Mouse (Mus musculus): ENCODE data around the gene Tsr3. TPM values are rescaled to one million over a fixed set of nuclear protein-coding genes. Genes with fewer than 3 reads are reported as not detected.
A peak's percentile ranks its signal among the peaks of the same experiment; 100 is the strongest.
"Not testable (repeated sequence)": the region's sequence is repeated elsewhere in the genome, so short reads cannot be mapped to it uniquely, and the experiment has no call there.

The Tsr3 gene
- polyA plus RNA-seq, 1 experiment from 2014 or later = 59.8 TPM

- H3K27me3 ChIP-seq (ENCODE audit: control insufficient read depth, insufficient read depth, low read length) = no peaks in the 10 kb centered on the region
- no peaks in the 10 kb centered on the region for H3K36me3 ChIP-seq (replicated peaks; ENCODE audit: control insufficient read depth, insufficient read depth, low read depth, low read length)
- no peak overlapping the region for H3K4me2 ChIP-seq (ENCODE audit: low read depth, low read length)
- no peak overlapping the region for H3K27ac ChIP-seq (replicated peaks; ENCODE audit: low read depth, low read length)
- H3K4me3 ChIP-seq (ENCODE audit: low read depth, low read length) = no peak overlapping the region
- WGBS = 91% methylated on average over 15 of the region's 15 CpGs
- ATAC-seq (replicated peaks; ENCODE audit: insufficient number of reproducible peaks, low FRiP score, low TSS enrichment, low read depth) (no peak), DNase-seq (ENCODE audit: low spot score) (no peak)
- H3K4me1 ChIP-seq (ENCODE audit: control insufficient read depth, insufficient read depth, low read length) = no peaks in the 10 kb centered on the region
- no peaks in the 10 kb centered on the region for H3K9me3 ChIP-seq (replicated peaks; ENCODE audit: control insufficient read depth, low read length)
- no peak overlapping the region for H3K9ac ChIP-seq (replicated peaks; ENCODE audit: low read length)
Observed at GRCm38 (mm10) chr17:25219492-25220295, 20.3 kb upstream of the Tsr3 start.

GRCm38 (mm10) chr17:25220746-25221145 lies 19.2 kb upstream of the Tsr3 start:
- DNase-seq (ENCODE audit: low spot score) (no peak), ATAC-seq (replicated peaks; ENCODE audit: insufficient number of reproducible peaks, low FRiP score, low TSS enrichment, low read depth) (no peak)
- H3K36me3 ChIP-seq (replicated peaks; ENCODE audit: control insufficient read depth, insufficient read depth, low read depth, low read length) = no peaks in the 10 kb centered on the region
- no peak overlapping the region for H3K4me2 ChIP-seq (ENCODE audit: low read depth, low read length)
- H3K27ac ChIP-seq (replicated peaks; ENCODE audit: low read depth, low read length) = no peak overlapping the region
- 86% methylated on average over 1 of the region's 1 CpGs for WGBS
- H3K4me3 ChIP-seq (ENCODE audit: low read depth, low read length) = no peak overlapping the region
- no peaks in the 10 kb centered on the region for H3K4me1 ChIP-seq (ENCODE audit: control insufficient read depth, insufficient read depth, low read length)
- H3K9me3 ChIP-seq (replicated peaks; ENCODE audit: control insufficient read depth, low read length) = no peaks in the 10 kb centered on the region
- no peaks in the 10 kb centered on the region for H3K27me3 ChIP-seq (ENCODE audit: control insufficient read depth, insufficient read depth, low read length)
- no peak overlapping the region for H3K9ac ChIP-seq (replicated peaks; ENCODE audit: low read length)

- Histone ChIP-seq H3K4me1 (ENCODE audit: control insufficient read depth, insufficient read depth, low read length) (no peaks in the 10 kb centered on the region), H3K9ac (replicated peaks; ENCODE audit: low read length) (peak overlapping the region; percentile 55), H3K9me3 (replicated peaks; ENCODE audit: control insufficient read depth, low read length) (no peaks in the 10 kb centered on the region), H3K4me2 (ENCODE audit: low read depth, low read length) (peak overlapping the region; percentile 72), H3K27me3 (ENCODE audit: control insufficient read depth, insufficient read depth, low read length) (no peaks in the 10 kb centered on the region), H3K4me3 (ENCODE audit: low read depth, low read length) (peak overlapping the region; percentile 33), H3K36me3 (replicated peaks; ENCODE audit: control insufficient read depth, insufficient read depth, low read depth, low read length) (no peaks in the 10 kb centered on the region), H3K27ac (replicated peaks; ENCODE audit: low read depth, low read length) (no peak overlapping the region)
- DNase-seq (ENCODE audit: low spot score) (peak; percentile 56), ATAC-seq (replicated peaks; ENCODE audit: insufficient number of reproducible peaks, low FRiP score, low TSS enrichment, low read depth) (peak; percentile 79)
- under 1% methylated on average over 20 of the region's 30 CpGs for WGBS
Observed at GRCm38 (mm10) chr17:25221821-25222503, 18.0 kb upstream of the Tsr3 start.

GRCm38 (mm10) chr17:25222504-25222940 lies 17.4 kb upstream of the Tsr3 start:
- H3K27me3 ChIP-seq (ENCODE audit: control insufficient read depth, insufficient read depth, low read length); DNase-seq (ENCODE audit: low spot score); H3K9me3 ChIP-seq (replicated peaks; ENCODE audit: control insufficient read depth, low read length); H3K9ac ChIP-seq (replicated peaks; ENCODE audit: low read length); H3K36me3 ChIP-seq (replicated peaks; ENCODE audit: control insufficient read depth, insufficient read depth, low read depth, low read length); H3K4me1 ChIP-seq (ENCODE audit: control insufficient read depth, insufficient read depth, low read length); H3K27ac ChIP-seq (replicated peaks; ENCODE audit: low read depth, low read length): not testable (repeated sequence)
- H3K4me3 ChIP-seq (ENCODE audit: low read depth, low read length) = peak overlapping the region; percentile 8; the same call in 1 of the 2 replicates
- H3K4me2 ChIP-seq (ENCODE audit: low read depth, low read length) = peak overlapping the region; percentile 38
- peak; percentile 70; the same call in 1 of the 2 replicates for ATAC-seq (replicated peaks; ENCODE audit: insufficient number of reproducible peaks, low FRiP score, low TSS enrichment, low read depth)
- 12% methylated on average over 13 of the region's 28 CpGs for WGBS

GRCm38 (mm10) chr17:25222951-25223601 lies 16.9 kb upstream of the Tsr3 start:
- H3K9me3 ChIP-seq (replicated peaks; ENCODE audit: control insufficient read depth, low read length) = no peaks in the 10 kb centered on the region
- no peaks in the 10 kb centered on the region for H3K4me1 ChIP-seq (ENCODE audit: control insufficient read depth, insufficient read depth, low read length)
- no peak overlapping the region; the same call in 1 of the 2 replicates for H3K4me2 ChIP-seq (ENCODE audit: low read depth, low read length)
- DNase-seq (ENCODE audit: low spot score) (no peak), ATAC-seq (replicated peaks; ENCODE audit: insufficient number of reproducible peaks, low FRiP score, low TSS enrichment, low read depth) (no peak)
- no peaks in the 10 kb centered on the region for H3K36me3 ChIP-seq (replicated peaks; ENCODE audit: control insufficient read depth, insufficient read depth, low read depth, low read length)
- no peaks in the 10 kb centered on the region for H3K27me3 ChIP-seq (ENCODE audit: control insufficient read depth, insufficient read depth, low read length)
- no peak overlapping the region for H3K9ac ChIP-seq (replicated peaks; ENCODE audit: low read length)
- H3K27ac ChIP-seq (replicated peaks; ENCODE audit: low read depth, low read length) = no peak overlapping the region; the same call in 1 of the 2 replicates
- 41% methylated on average over 6 of the region's 6 CpGs for WGBS
- peak overlapping the region; percentile 8; the same call in 1 of the 2 replicates for H3K4me3 ChIP-seq (ENCODE audit: low read depth, low read length)

GRCm38 (mm10) chr17:25224586-25225222 lies 15.3 kb upstream of the Tsr3 start:
- no peak for ATAC-seq (replicated peaks; ENCODE audit: insufficient number of reproducible peaks, low FRiP score, low TSS enrichment, low read depth)
- H3K27me3 ChIP-seq (ENCODE audit: control insufficient read depth, insufficient read depth, low read length) = no peaks in the 10 kb centered on the region
- H3K9ac ChIP-seq (replicated peaks; ENCODE audit: low read length) = no peak overlapping the region
- no peaks in the 10 kb centered on the region for H3K36me3 ChIP-seq (replicated peaks; ENCODE audit: control insufficient read depth, insufficient read depth, low read depth, low read length)
- DNase-seq (ENCODE audit: low spot score) = no peak
- no peak overlapping the region for H3K4me3 ChIP-seq (ENCODE audit: low read depth, low read length)
- no peak overlapping the region for H3K27ac ChIP-seq (replicated peaks; ENCODE audit: low read depth, low read length)
- H3K4me1 ChIP-seq (ENCODE audit: control insufficient read depth, insufficient read depth, low read length) = no peaks in the 10 kb centered on the region
- no peak overlapping the region for H3K4me2 ChIP-seq (ENCODE audit: low read depth, low read length)
- WGBS = 88% methylated on average over 7 of the region's 7 CpGs
- H3K9me3 ChIP-seq (replicated peaks; ENCODE audit: control insufficient read depth, low read length) = no peaks in the 10 kb centered on the region

GRCm38 (mm10) chr17:25225659-25226058 lies 14.3 kb upstream of the Tsr3 start:
- no peak for DNase-seq (ENCODE audit: low spot score)
- H3K4me2 ChIP-seq (ENCODE audit: low read depth, low read length) = no peak overlapping the region
- H3K4me1 ChIP-seq (ENCODE audit: control insufficient read depth, insufficient read depth, low read length) = no peaks in the 10 kb centered on the region
- H3K9ac ChIP-seq (replicated peaks; ENCODE audit: low read length) = no peak overlapping the region
- H3K27me3 ChIP-seq (ENCODE audit: control insufficient read depth, insufficient read depth, low read length) = no peaks in the 10 kb centered on the region
- 89% methylated on average over 4 of the region's 4 CpGs for WGBS
- H3K36me3 ChIP-seq (replicated peaks; ENCODE audit: control insufficient read depth, insufficient read depth, low read depth, low read length) = no peaks in the 10 kb centered on the region
- H3K4me3 ChIP-seq (ENCODE audit: low read depth, low read length) = no peak overlapping the region
- H3K27ac ChIP-seq (replicated peaks; ENCODE audit: low read depth, low read length) = no peak overlapping the region
- ATAC-seq (replicated peaks; ENCODE audit: insufficient number of reproducible peaks, low FRiP score, low TSS enrichment, low read depth) = no peak
- no peaks in the 10 kb centered on the region for H3K9me3 ChIP-seq (replicated peaks; ENCODE audit: control insufficient read depth, low read length)
